Mouse (Mus musculus) limb, embryonic 13.5 days (tissue): Measurements from ENCODE around the gene Ube2h. TPM values are rescaled to one million over a fixed set of nuclear protein-coding genes. Genes with fewer than 3 reads are reported as not detected.

Experiments
- ATAC-seq: fragments of 200-750 bp; cut with Nextera tagmentation; 2 replicates; pipeline ENCODE4 v1.8.0; 2017; ENCODE audit warnings: low read depth, moderate number of reproducible peaks, moderate TSS enrichment; ENCODE audit not compliant: low FRiP score
- H3K27ac ChIP-seq: fragments of 300-500 bp; sonication (generic); 2 replicates; pipeline ENCODE4 v1.5.1; 2015; ENCODE audit warnings: inconsistent platforms, mild to moderate bottlenecking, moderate library complexity
- H3K27me3 ChIP-seq: fragments of 300-500 bp; sonication (generic); 2 replicates; pipeline ENCODE4 v1.6.1; 2015; ENCODE audit warnings: mild to moderate bottlenecking, inconsistent platforms
- H3K36me3 ChIP-seq: fragments of 300-500 bp; sonication (generic); 2 replicates; pipeline ENCODE4 v1.6.1; 2015; ENCODE audit warnings: inconsistent platforms, mild to moderate bottlenecking, moderate library complexity
- H3K4me1 ChIP-seq: fragments of 300-500 bp; sonication (generic); 2 replicates; pipeline ENCODE4 v1.6.1; 2015; ENCODE audit warnings: inconsistent platforms
- H3K4me2 ChIP-seq: fragments of 300-500 bp; sonication (generic); replicated peaks from 2 replicates; pipeline ENCODE4 v1.6.1; 2015; ENCODE audit warnings: inconsistent platforms, mild to moderate bottlenecking, moderate library complexity
- H3K4me3 ChIP-seq: fragments of 300-500 bp; sonication (generic); 2 replicates; pipeline ENCODE4 v1.5.1; 2015; ENCODE audit warnings: moderate library complexity, mild to moderate bottlenecking, inconsistent platforms
- H3K9ac ChIP-seq: fragments of 300-500 bp; sonication (generic); 2 replicates; pipeline ENCODE4 v1.6.1; 2015; ENCODE audit warnings: mild to moderate bottlenecking, inconsistent platforms
- H3K9me3 ChIP-seq: fragments of 300-500 bp; sonication (generic); 2 replicates; pipeline ENCODE4 v1.6.1; 2016; ENCODE audit warnings: inconsistent platforms
- WGBS: fragments of 180-500 bp; shearing (Covaris S2); methylation state at CpG from one replicate; pipeline ENCODE4 v1.1.7; 2015; 5-methylcytosine and 5-hydroxymethylcytosine counted together
- polyA plus RNA-seq: library from polyadenylated mRNA; unstranded; fragments of >200 nt; fragmentation: Nextera tagmentation; extraction: Ambion mirVana; gene quantifications from 2 replicates; pipeline ENCODE4 v1.2.1, GENCODE M21; 2015

Ube2h gene
- polyA plus RNA-seq, 1 experiment from 2014 or later: 45.9 TPM

- no peaks in the 10 kb centered on the region for H3K9me3 ChIP-seq
- H3K27me3 ChIP-seq: no peaks in the 10 kb centered on the region
- no peak overlapping the region for H3K4me3 ChIP-seq
- H3K27ac ChIP-seq: no peak overlapping the region
- H3K4me2 ChIP-seq: no peak overlapping the region
- no peak for ATAC-seq
- 82% methylated on average over 6 of the region's 6 CpGs for WGBS
- H3K36me3 ChIP-seq: peaks cover 39% of the 10 kb centered on the region
- no peaks in the 10 kb centered on the region for H3K4me1 ChIP-seq
- H3K9ac ChIP-seq: no peak overlapping the region
These were observed 65.1 kb downstream of the Ube2h start for GRCm38 (mm10) chr6:30239207-30239606.

GRCm38 (mm10) chr6:30238079-30238478 lies 66.3 kb downstream of the Ube2h start:
- Histone ChIP-seq H3K9ac (no peak overlapping the region), H3K9me3 (no peaks in the 10 kb centered on the region), H3K4me1 (no peaks in the 10 kb centered on the region), H3K27ac (no peak overlapping the region), H3K36me3 (peaks cover 44% of the 10 kb centered on the region), H3K4me3 (no peak overlapping the region), H3K27me3 (no peaks in the 10 kb centered on the region), H3K4me2 (no peak overlapping the region)
- no peak for ATAC-seq
- WGBS: 92% methylated on average over 2 of the region's 2 CpGs

GRCm38 (mm10) chr6:30236564-30236963 lies 67.8 kb downstream of the Ube2h start:
- H3K36me3 ChIP-seq: peaks cover 48% of the 10 kb centered on the region
- no peak overlapping the region for H3K27ac ChIP-seq
- WGBS: 87% methylated on average over 1 of the region's 1 CpGs
- H3K4me2 ChIP-seq: no peak overlapping the region
- no peaks in the 10 kb centered on the region for H3K27me3 ChIP-seq
- no peak overlapping the region for H3K9ac ChIP-seq
- no peaks in the 10 kb centered on the region for H3K9me3 ChIP-seq
- ATAC-seq: no peak
- no peaks in the 10 kb centered on the region for H3K4me1 ChIP-seq
- no peak overlapping the region for H3K4me3 ChIP-seq

GRCm38 (mm10) chr6:30231758-30232293 lies 72.5 kb downstream of the Ube2h start:
- H3K4me1 ChIP-seq: peaks cover 7% of the 10 kb centered on the region; the same call in 1 of the 2 replicates
- H3K27me3 ChIP-seq: no peaks in the 10 kb centered on the region
- H3K9ac ChIP-seq: no peak overlapping the region
- H3K27ac ChIP-seq: no peak overlapping the region
- no peak overlapping the region for H3K4me2 ChIP-seq
- WGBS: 93% methylated on average over 4 of the region's 4 CpGs
- no peak overlapping the region for H3K4me3 ChIP-seq
- H3K36me3 ChIP-seq: peaks cover 30% of the 10 kb centered on the region
- no peak for ATAC-seq
- H3K9me3 ChIP-seq: no peaks in the 10 kb centered on the region

- Histone ChIP-seq H3K4me1 (peaks cover 7% of the 10 kb centered on the region; the same call in 1 of the 2 replicates), H3K36me3 (peaks cover 32% of the 10 kb centered on the region), H3K9ac (no peak overlapping the region), H3K27me3 (no peaks in the 10 kb centered on the region), H3K9me3 (no peaks in the 10 kb centered on the region), H3K4me3 (no peak overlapping the region), H3K27ac (no peak overlapping the region), H3K4me2 (no peak overlapping the region)
- no peak for ATAC-seq
- WGBS: 82% methylated on average over 7 of the region's 7 CpGs
These were observed 74.1 kb downstream of the Ube2h start for GRCm38 (mm10) chr6:30230246-30230645.

- Histone ChIP-seq H3K4me3 (no peak overlapping the region), H3K9ac (no peak overlapping the region), H3K4me1 (peaks cover 7% of the 10 kb centered on the region; the same call in 1 of the 2 replicates), H3K4me2 (no peak overlapping the region), H3K27ac (no peak overlapping the region), H3K36me3 (peaks cover 29% of the 10 kb centered on the region), H3K27me3 (no peaks in the 10 kb centered on the region), H3K9me3 (no peaks in the 10 kb centered on the region)
- WGBS: 88% methylated on average over 2 of the region's 2 CpGs
- no peak for ATAC-seq
These were observed 75.4 kb downstream of the Ube2h start for GRCm38 (mm10) chr6:30228921-30229320.

GRCm38 (mm10) chr6:30228353-30228752 lies 76.0 kb downstream of the Ube2h start:
- Histone ChIP-seq H3K9ac (no peak overlapping the region), H3K4me2 (no peak overlapping the region), H3K4me1 (peaks cover 7% of the 10 kb centered on the region; the same call in 1 of the 2 replicates), H3K27ac (no peak overlapping the region), H3K27me3 (no peaks in the 10 kb centered on the region), H3K36me3 (peaks cover 25% of the 10 kb centered on the region), H3K4me3 (no peak overlapping the region), H3K9me3 (no peaks in the 10 kb centered on the region)
- 77% methylated on average over 5 of the region's 5 CpGs for WGBS
- no peak for ATAC-seq

- 68% methylated on average over 7 of the region's 7 CpGs for WGBS
- no peak overlapping the region for H3K4me3 ChIP-seq
- H3K4me1 ChIP-seq: peaks cover 7% of the 10 kb centered on the region; the same call in 1 of the 2 replicates
- peaks cover 20% of the 10 kb centered on the region for H3K36me3 ChIP-seq
- ATAC-seq: no peak
- H3K27ac ChIP-seq: no peak overlapping the region
- no peak overlapping the region for H3K9ac ChIP-seq
- no peaks in the 10 kb centered on the region for H3K27me3 ChIP-seq
- H3K4me2 ChIP-seq: no peak overlapping the region
- H3K9me3 ChIP-seq: no peaks in the 10 kb centered on the region
These were observed 77.2 kb downstream of the Ube2h start for GRCm38 (mm10) chr6:30226971-30227700.

GRCm38 (mm10) chr6:30224693-30225092 lies 79.6 kb downstream of the Ube2h start:
- peaks cover 28% of the 10 kb centered on the region for H3K36me3 ChIP-seq
- WGBS: 86% methylated on average over 1 of the region's 1 CpGs
- no peak overlapping the region for H3K4me3 ChIP-seq
- H3K9me3 ChIP-seq: no peaks in the 10 kb centered on the region
- 0 out of 2 replicates have a peak, but pooled peaks cover 3% of the 10 kb centered on the region for H3K4me1 ChIP-seq
- H3K27ac ChIP-seq: no peak overlapping the region
- no peak overlapping the region for H3K4me2 ChIP-seq
- no peak for ATAC-seq
- no peak overlapping the region for H3K9ac ChIP-seq
- H3K27me3 ChIP-seq: no peaks in the 10 kb centered on the region

- H3K36me3 ChIP-seq: peaks cover 50% of the 10 kb centered on the region
These were observed 82.0 kb downstream of the Ube2h start for GRCm38 (mm10) chr6:30222321-30222720.

GRCm38 (mm10) chr6:30217581-30217980 lies 86.8 kb downstream of the Ube2h start:
- peaks cover 50% of the 10 kb centered on the region for H3K36me3 ChIP-seq
- no peak overlapping the region for H3K4me2 ChIP-seq
- no peak overlapping the region for H3K9ac ChIP-seq
- H3K27ac ChIP-seq: no peak overlapping the region
- no peak for ATAC-seq
- H3K27me3 ChIP-seq: no peaks in the 10 kb centered on the region
- no peak overlapping the region for H3K4me3 ChIP-seq
- WGBS: 92% methylated on average over 3 of the region's 3 CpGs
- H3K9me3 ChIP-seq: no peaks in the 10 kb centered on the region
- no peaks in the 10 kb centered on the region for H3K4me1 ChIP-seq

More at GRCm38 (mm10) chr6:30222321-30222720, 82.0 kb downstream of the Ube2h start:
- H3K9ac ChIP-seq: no peak overlapping the region
- no peak for ATAC-seq
- no peaks in the 10 kb centered on the region for H3K27me3 ChIP-seq
- no peak overlapping the region for H3K27ac ChIP-seq
- no peaks in the 10 kb centered on the region for H3K4me1 ChIP-seq
- no peak overlapping the region for H3K4me2 ChIP-seq
- H3K4me3 ChIP-seq: no peak overlapping the region
- WGBS: 88% methylated on average over 1 of the region's 1 CpGs
- H3K9me3 ChIP-seq: no peaks in the 10 kb centered on the region

- Histone ChIP-seq H3K27me3 (no peaks in the 10 kb centered on the region), H3K27ac (no peak overlapping the region), H3K9me3 (no peaks in the 10 kb centered on the region), H3K4me1 (no peaks in the 10 kb centered on the region), H3K36me3 (peaks cover 23% of the 10 kb centered on the region), H3K4me2 (no peak overlapping the region), H3K9ac (no peak overlapping the region), H3K4me3 (no peak overlapping the region)
- WGBS: 90% methylated on average over 8 of the region's 8 CpGs
- ATAC-seq: no peak
These were observed 91.9 kb downstream of the Ube2h start for GRCm38 (mm10) chr6:30212468-30212867.
